Mouse (Mus musculus) cerebellum, adult 2 months (tissue): ENCODE measurements at regions not wholly inside any gene's neighbourhood (a gene's known extent, or its start where the extent isn't known, plus 50 kb on each side); places are given as distances from the start of the nearest gene placed in this dataset.

Experiments
- CTCF ChIP-seq: fragments of 200-500 bp; IDR thresholded peaks from 2 replicates; pipeline ENCODE4 v1.5.1; 2011; ENCODE audit warnings: low read depth, mild to moderate bottlenecking, control low read depth, low read length, moderate library complexity, borderline replicate concordance; ENCODE audit not compliant: insufficient read depth
- POLR2A ChIP-seq: fragments of 200-500 bp; IDR thresholded peaks from 2 replicates; pipeline ENCODE4 v1.6.1; 2011; ENCODE audit warnings: low read length, control low read depth, borderline replicate concordance; ENCODE audit not compliant: insufficient read depth

DNA sequence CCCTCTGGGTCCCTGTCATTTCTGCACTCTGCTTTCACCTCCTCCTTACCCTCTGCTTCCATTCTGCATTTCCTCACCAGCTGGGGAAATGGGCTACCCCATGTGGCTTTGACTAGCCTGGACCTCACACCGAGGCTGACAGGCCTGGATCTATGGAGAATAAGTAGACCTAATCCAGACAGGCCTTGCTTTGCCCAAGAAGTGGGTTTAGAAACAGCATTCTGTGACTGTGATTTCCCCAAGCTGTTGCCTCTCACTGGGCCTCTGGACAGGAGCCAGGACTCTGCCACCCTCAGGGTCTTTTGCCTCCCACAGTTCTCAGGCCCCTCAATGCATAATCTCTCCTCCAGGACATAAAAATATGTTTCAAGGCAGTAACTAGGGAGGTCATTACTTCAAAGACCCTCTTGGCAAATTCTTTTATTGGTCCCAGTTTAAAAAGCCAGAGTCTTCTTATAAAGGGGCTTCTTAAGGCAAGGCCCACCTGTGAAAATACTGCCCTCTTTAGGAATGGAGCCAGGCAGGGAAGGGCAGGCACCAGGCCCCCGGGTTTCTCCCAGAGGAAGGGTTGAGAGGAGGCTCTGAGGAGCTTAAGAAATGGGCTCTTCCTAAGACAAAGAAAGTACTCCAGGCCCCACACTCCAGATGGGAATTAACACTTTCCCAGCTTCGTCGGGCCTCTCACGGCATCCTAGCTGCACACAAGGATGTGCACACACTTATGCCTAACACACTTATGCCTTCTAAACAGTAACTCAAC lies 151.8 kb downstream of the Cyp26b1 start:
- TF ChIP-seq CTCF (no peak), POLR2A (no peak)
